Mouse (Mus musculus) lung, postnatal 4 days (tissue): ENCODE measurements around the gene Tmtc1.

ENCODE experiments used
- DNase-seq, 2 experiments: peaks; one replicate each; pipeline ENCODE4 v3.0.0; 2021

Gene Tmtc1

GRCm38 (mm10) chr6:148416597-148416996, 27.6 kb downstream of the Tmtc1 start:
- no peak for DNase-seq

GRCm38 (mm10) chr6:148413638-148414037, 30.6 kb downstream of the Tmtc1 start:
- DNase-seq, result no peak

GRCm38 (mm10) chr6:148406792-148407490, 37.2 kb downstream of the Tmtc1 start:
- no peak for DNase-seq

GRCm38 (mm10) chr6:148405599-148405998, 38.6 kb downstream of the Tmtc1 start:
- no peak for DNase-seq

- peak; percentile 39 to 71 for DNase-seq
Observed at GRCm38 (mm10) chr6:148404500-148404899, 39.7 kb downstream of the Tmtc1 start.

GRCm38 (mm10) chr6:148403761-148404160, 40.4 kb downstream of the Tmtc1 start:
- DNase-seq, result no peak

- no peak for DNase-seq
Observed at GRCm38 (mm10) chr6:148401031-148401430, 43.2 kb downstream of the Tmtc1 start.

- no peak for DNase-seq
Observed at GRCm38 (mm10) chr6:148399541-148399940, 44.6 kb downstream of the Tmtc1 start.

GRCm38 (mm10) chr6:148398888-148399287, 45.3 kb downstream of the Tmtc1 start:
- DNase-seq, result no peak

- DNase-seq, result no peak
Observed at GRCm38 (mm10) chr6:148397270-148397669, 46.9 kb downstream of the Tmtc1 start.

GRCm38 (mm10) chr6:148395272-148395671, 48.9 kb downstream of the Tmtc1 start:
- DNase-seq, result no peak

GRCm38 (mm10) chr6:148394294-148394693, 49.9 kb downstream of the Tmtc1 start:
- DNase-seq, result no peak

GRCm38 (mm10) chr6:148392147-148392546, 52.0 kb downstream of the Tmtc1 start:
- DNase-seq, result no peak

- DNase-seq, result peak; percentile 31 to 55
Observed at GRCm38 (mm10) chr6:148391286-148391685, 52.9 kb downstream of the Tmtc1 start.

- peak; percentile 52 to 64 for DNase-seq
Observed at GRCm38 (mm10) chr6:148390630-148391276, 53.4 kb downstream of the Tmtc1 start.

- no peak for DNase-seq
Observed at GRCm38 (mm10) chr6:148387990-148388389, 56.2 kb downstream of the Tmtc1 start.

- peak; percentile 71 to 85 for DNase-seq
Observed at GRCm38 (mm10) chr6:148384111-148384895, 59.9 kb downstream of the Tmtc1 start.

GRCm38 (mm10) chr6:148381163-148381782, 62.9 kb downstream of the Tmtc1 start:
- DNase-seq, result peak; percentile 49 to 85

- DNase-seq, result no peak
Observed at GRCm38 (mm10) chr6:148375618-148376209, 68.5 kb downstream of the Tmtc1 start.

- no peak for DNase-seq
Observed at GRCm38 (mm10) chr6:148375015-148375414, 69.2 kb downstream of the Tmtc1 start.

- DNase-seq, result no peak
Observed at GRCm38 (mm10) chr6:148373444-148373843, 70.7 kb downstream of the Tmtc1 start.

GRCm38 (mm10) chr6:148371223-148371622, 73.0 kb downstream of the Tmtc1 start:
- DNase-seq, result no peak

- DNase-seq, result no peak
Observed at GRCm38 (mm10) chr6:148367094-148367539, 77.1 kb downstream of the Tmtc1 start.
